Mouse (Mus musculus) embryonic fibroblast, embryonic 13.5 days (primary cell): Measurements from ENCODE around the gene Ndufb2.

Experiments
- CTCF ChIP-seq: IDR thresholded peaks from 2 replicates; pipeline ENCODE4 v1.5.1; 2011; ENCODE audit warnings: mild to moderate bottlenecking, control low read depth, low read length, moderate library complexity, borderline replicate concordance; ENCODE audit not compliant: insufficient read depth
- POLR2A ChIP-seq: IDR thresholded peaks from 2 replicates; pipeline ENCODE4 v1.6.1; 2011; ENCODE audit warnings: low read depth, mild to moderate bottlenecking, control low read depth, low read length, moderate library complexity

GRCm38 (mm10) chr6:39601828-39602227 is 9.5 kb downstream of the Ndufb2 start:
- TF ChIP-seq POLR2A (no peak), CTCF (no peak)
